Mouse (Mus musculus) olfactory bulb, adult 2 months (tissue): Measurements from ENCODE around the gene Mtmr14.

Experiments
- CTCF ChIP-seq: fragments of 200-500 bp; IDR thresholded peaks from 2 replicates; pipeline ENCODE4 v1.5.1; 2012; ENCODE audit warnings: low read depth, mild to moderate bottlenecking, low read length, moderate library complexity; ENCODE audit not compliant: insufficient read depth
- POLR2A ChIP-seq: fragments of 200-500 bp; IDR thresholded peaks from 2 replicates; pipeline ENCODE4 v1.6.1; 2012; ENCODE audit warnings: mild to moderate bottlenecking, low read depth, low read length, moderate library complexity; ENCODE audit not compliant: insufficient read depth

GRCm38 (mm10) chr6:113307481-113308121 lies 70.0 kb downstream of the Mtmr14 start:
- TF ChIP-seq CTCF (no peak), POLR2A (no peak; the same call in 1 of the 2 replicates)
